Mouse (Mus musculus) kidney, postnatal 0 days (tissue): Measurements from ENCODE around the gene Vps45. TPM values are rescaled to one million over a fixed set of nuclear protein-coding genes. Genes with fewer than 3 reads are reported as not detected.

Experiments used
- ATAC-seq: fragments of 200-750 bp; cut with Nextera tagmentation; replicated peaks from 2 replicates; pipeline ENCODE4 v1.8.0; 2017; ENCODE audit warnings: low read depth, moderate number of reproducible peaks, moderate TSS enrichment, moderate library complexity; ENCODE audit not compliant: low FRiP score
- DNase-seq: peaks from one replicate; pipeline ENCODE4 v3.0.0-alpha.2; 2016; ENCODE audit warnings: low spot score
- H3K27ac ChIP-seq: fragments of 300-500 bp; sonication (generic); 2 replicates; pipeline ENCODE4 v1.5.1; 2014; ENCODE audit warnings: mild to moderate bottlenecking
- H3K27me3 ChIP-seq: fragments of 300-500 bp; sonication (generic); 2 replicates; pipeline ENCODE4 v1.6.1; 2014; ENCODE audit warnings: low read length, mixed read lengths; ENCODE audit not compliant: insufficient read depth
- H3K36me3 ChIP-seq: fragments of 300-500 bp; sonication (generic); 2 replicates; pipeline ENCODE4 v1.6.1; 2014; ENCODE audit warnings: low read length, mixed read lengths; ENCODE audit not compliant: insufficient read depth
- H3K4me1 ChIP-seq: fragments of 300-500 bp; sonication (generic); replicated peaks from 2 replicates; pipeline ENCODE4 v1.6.1; 2014; ENCODE audit warnings: antibody characterized with exemption, low read length, mixed read lengths; ENCODE audit not compliant: insufficient read depth
- H3K4me2 ChIP-seq: fragments of 300-500 bp; sonication (generic); 2 replicates; pipeline ENCODE4 v1.6.1; 2014; ENCODE audit warnings: mild to moderate bottlenecking, low read length, moderate library complexity, mixed read lengths
- H3K4me3 ChIP-seq: fragments of 300-500 bp; sonication (generic); replicated peaks from 2 replicates; pipeline ENCODE4 v1.5.1; 2014; ENCODE audit warnings: low read depth, low read length
- H3K9ac ChIP-seq: fragments of 300-500 bp; sonication (generic); 2 replicates; pipeline ENCODE4 v1.6.1; 2014; ENCODE audit warnings: low read depth, low read length
- H3K9me3 ChIP-seq: fragments of 300-500 bp; sonication (generic); replicated peaks from 2 replicates; pipeline ENCODE4 v1.6.1; 2016; ENCODE audit warnings: low read length, inconsistent platforms, mixed read lengths
- CTCF ChIP-seq: IDR thresholded peaks from 2 replicates; pipeline ENCODE4 v1.5.1; 2016; ENCODE audit warnings: antibody characterized with exemption, low read depth, mild to moderate bottlenecking, moderate library complexity
- WGBS: fragments of 180-500 bp; shearing (Covaris S2); extraction: QIAGEN DNeasy Blood & Tissue Kit; methylation state at CpG from one replicate; pipeline ENCODE4 v1.1.7; 2014; 5-methylcytosine and 5-hydroxymethylcytosine counted together
- polyA plus RNA-seq: library from polyadenylated mRNA; unstranded; fragments of >200 nt; fragmentation: Nextera tagmentation; extraction: Ambion mirVana; gene quantifications from 2 replicates; pipeline ENCODE4 v1.2.1, GENCODE M21; 2015

The Vps45 gene
- polyA plus RNA-seq, 1 experiment from 2014 or later, result 41.9 TPM

DNA sequence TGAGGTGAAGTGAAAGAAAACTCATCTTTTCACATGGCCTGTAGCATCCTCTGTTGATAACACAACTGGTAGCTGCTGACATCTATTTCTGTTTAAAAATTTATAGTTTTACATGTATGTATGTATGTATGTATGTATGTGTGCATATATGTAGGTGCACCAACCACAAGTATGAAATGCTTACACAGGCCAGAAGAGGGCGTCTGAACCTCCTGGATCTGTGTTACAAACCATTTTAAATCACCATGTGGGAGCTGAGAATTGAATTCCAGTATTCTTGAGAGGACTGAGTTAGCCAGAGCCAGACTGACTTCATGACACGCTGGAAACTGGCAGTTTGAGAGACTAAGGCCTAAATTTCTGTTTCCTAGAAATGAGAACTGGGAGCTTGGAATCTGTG is 32.9 kb upstream of the Vps45 start:
- no peaks in the 10 kb centered on the region for H3K4me1 ChIP-seq
- 0 out of 2 replicates have a peak, but pooled peaks have one; percentile 4 for TF ChIP-seq CTCF
- WGBS, result 76% methylated on average over 2 of the region's 2 CpGs
- no peaks in the 10 kb centered on the region for H3K27me3 ChIP-seq
- H3K27ac ChIP-seq, result no peak overlapping the region
- H3K9ac ChIP-seq, result no peak overlapping the region
- ATAC-seq (no peak), DNase-seq (no peak)
- no peaks in the 10 kb centered on the region for H3K36me3 ChIP-seq
- H3K9me3 ChIP-seq, result no peaks in the 10 kb centered on the region
- H3K4me3 ChIP-seq, result no peak overlapping the region
- H3K4me2 ChIP-seq, result no peak overlapping the region

GRCm38 (mm10) chr3:96089882-96090489 is 31.7 kb upstream of the Vps45 start:
- H3K4me2 ChIP-seq, result no peak overlapping the region
- H3K36me3 ChIP-seq, result no peaks in the 10 kb centered on the region
- H3K9me3 ChIP-seq, result no peaks in the 10 kb centered on the region
- no peak overlapping the region for H3K4me3 ChIP-seq
- DNase-seq (peak; percentile 59), ATAC-seq (no peak)
- peak; percentile 69 for TF ChIP-seq CTCF
- H3K27ac ChIP-seq, result no peak overlapping the region
- H3K9ac ChIP-seq, result no peak overlapping the region
- no peaks in the 10 kb centered on the region for H3K27me3 ChIP-seq
- H3K4me1 ChIP-seq, result no peaks in the 10 kb centered on the region
- WGBS, result 70% methylated on average over 2 of the region's 2 CpGs

- WGBS, result 77% methylated on average over 4 of the region's 4 CpGs
- H3K27ac ChIP-seq, result no peak overlapping the region
- H3K27me3 ChIP-seq, result no peaks in the 10 kb centered on the region
- DNase-seq (no peak), ATAC-seq (no peak)
- H3K36me3 ChIP-seq, result no peaks in the 10 kb centered on the region
- no peaks in the 10 kb centered on the region for H3K4me1 ChIP-seq
- H3K9me3 ChIP-seq, result no peaks in the 10 kb centered on the region
- H3K4me3 ChIP-seq, result no peak overlapping the region
- no peak overlapping the region for H3K9ac ChIP-seq
- no peak overlapping the region for H3K4me2 ChIP-seq
- TF ChIP-seq CTCF, result no peak
Observed at GRCm38 (mm10) chr3:96087801-96088200, 29.5 kb upstream of the Vps45 start.

- H3K36me3 ChIP-seq, result no peaks in the 10 kb centered on the region
- H3K4me1 ChIP-seq, result no peaks in the 10 kb centered on the region
- ATAC-seq, result no peak
- H3K9me3 ChIP-seq, result no peaks in the 10 kb centered on the region
- no peak for TF ChIP-seq CTCF
- no peak overlapping the region for H3K4me2 ChIP-seq
- no peak overlapping the region for H3K4me3 ChIP-seq
- no peak for DNase-seq
- H3K9ac ChIP-seq, result no peak overlapping the region
- 62% methylated on average over 2 of the region's 2 CpGs for WGBS
- no peak overlapping the region for H3K27ac ChIP-seq
- no peaks in the 10 kb centered on the region for H3K27me3 ChIP-seq
Observed at GRCm38 (mm10) chr3:96087219-96087618, 29.0 kb upstream of the Vps45 start.

- no peak overlapping the region for H3K27ac ChIP-seq
- no peak overlapping the region for H3K9ac ChIP-seq
- H3K4me1 ChIP-seq, result no peaks in the 10 kb centered on the region
- no peaks in the 10 kb centered on the region for H3K36me3 ChIP-seq
- no peak for ATAC-seq
- H3K27me3 ChIP-seq, result no peaks in the 10 kb centered on the region
- H3K4me2 ChIP-seq, result no peak overlapping the region
- no peak for TF ChIP-seq CTCF
- no peak overlapping the region for H3K4me3 ChIP-seq
- 85% methylated on average over 10 of the region's 10 CpGs for WGBS
- no peak for DNase-seq
- no peaks in the 10 kb centered on the region for H3K9me3 ChIP-seq
Observed at GRCm38 (mm10) chr3:96084146-96084755, 26.0 kb upstream of the Vps45 start.

DNA sequence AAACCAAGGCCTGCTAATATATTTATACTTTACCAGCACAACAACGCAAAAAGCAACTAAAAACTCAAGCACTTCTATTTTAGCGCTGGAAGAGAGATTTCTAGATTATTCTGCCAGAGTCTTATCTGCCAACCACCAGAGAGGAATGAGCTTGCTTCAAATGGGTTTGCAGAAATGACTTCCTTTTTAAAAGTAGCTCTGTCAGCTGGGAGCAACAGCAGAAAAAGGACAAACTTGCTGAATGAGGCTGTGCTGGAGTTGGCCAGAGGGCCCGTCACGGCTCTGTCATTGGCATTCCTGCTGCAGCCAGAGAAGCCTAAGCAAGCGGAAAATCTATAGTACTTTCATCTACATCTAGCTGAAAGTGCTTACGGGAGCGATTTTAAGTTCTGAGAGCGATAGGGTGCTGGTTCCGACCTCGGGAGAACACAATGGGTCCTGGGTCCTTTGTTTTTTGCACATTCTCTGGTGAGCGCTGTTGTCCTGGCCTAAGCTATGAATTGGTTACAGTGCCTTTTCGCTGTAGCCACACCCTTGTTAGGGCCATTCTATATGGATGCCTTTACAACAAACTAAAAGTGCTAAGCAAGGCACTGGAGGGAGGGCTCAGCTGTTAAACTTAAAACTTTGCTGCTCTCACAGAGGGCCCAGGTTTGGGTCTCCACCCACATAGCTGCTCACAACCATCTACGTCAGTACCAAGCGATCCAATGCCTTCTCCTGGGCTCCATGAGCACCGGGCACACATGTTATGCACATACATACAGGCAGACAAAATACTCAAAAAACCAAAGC is 24.6 kb upstream of the Vps45 start:
- no peaks in the 10 kb centered on the region for H3K9me3 ChIP-seq
- H3K9ac ChIP-seq, result no peak overlapping the region
- no peaks in the 10 kb centered on the region for H3K36me3 ChIP-seq
- DNase-seq (no peak), ATAC-seq (no peak)
- H3K4me3 ChIP-seq, result no peak overlapping the region
- no peaks in the 10 kb centered on the region for H3K4me1 ChIP-seq
- no peak overlapping the region for H3K27ac ChIP-seq
- H3K4me2 ChIP-seq, result no peak overlapping the region
- WGBS, result 63% methylated on average over 15 of the region's 15 CpGs
- no peaks in the 10 kb centered on the region for H3K27me3 ChIP-seq
- TF ChIP-seq CTCF, result no peak
